Mouse (Mus musculus) stomach, postnatal 0 days (tissue): Measurements from ENCODE around the gene Dusp6.

ENCODE experiments used
- CTCF ChIP-seq: IDR thresholded peaks from 2 replicates; pipeline ENCODE4 v1.5.1; 2016; ENCODE audit warnings: antibody characterized with exemption, low read depth, mild to moderate bottlenecking, moderate library complexity
- EP300 ChIP-seq: optimal IDR thresholded peaks from 2 replicates; pipeline ENCODE3; 2016; ENCODE audit warnings: antibody characterized with exemption

GRCm38 (mm10) chr10:99242721-99243120 is 20.3 kb upstream of the Dusp6 start:
- TF ChIP-seq CTCF (no peak), EP300 (no peak)
